Mouse (Mus musculus) midbrain, embryonic 13.5 days (tissue): Measurements from ENCODE around the gene Ap1m2. TPM values are rescaled to one million over a fixed set of nuclear protein-coding genes. Genes with fewer than 3 reads are reported as not detected.

ENCODE experiments used
- ATAC-seq: fragments of 200-750 bp; cut with Nextera tagmentation; 2 replicates; pipeline ENCODE4 v1.8.0; 2017; ENCODE audit warnings: mild to moderate bottlenecking, moderate TSS enrichment, moderate library complexity
- H3K27ac ChIP-seq: fragments of 300-500 bp; sonication (generic); 2 replicates; pipeline ENCODE4 v1.5.1; 2015; ENCODE audit warnings: inconsistent platforms, mild to moderate bottlenecking, moderate library complexity
- H3K27me3 ChIP-seq: fragments of 300-500 bp; sonication (generic); 2 replicates; pipeline ENCODE4 v1.6.1; 2015; ENCODE audit warnings: mild to moderate bottlenecking, inconsistent platforms
- H3K36me3 ChIP-seq: fragments of 300-500 bp; sonication (generic); 2 replicates; pipeline ENCODE4 v1.6.1; 2015; ENCODE audit warnings: mild to moderate bottlenecking, inconsistent platforms
- H3K4me1 ChIP-seq: fragments of 300-500 bp; sonication (generic); replicated peaks from 2 replicates; pipeline ENCODE4 v1.6.1; 2015; ENCODE audit warnings: inconsistent platforms
- H3K4me2 ChIP-seq: fragments of 300-500 bp; sonication (generic); replicated peaks from 2 replicates; pipeline ENCODE4 v1.6.1; 2015; ENCODE audit warnings: moderate library complexity, mild to moderate bottlenecking, inconsistent platforms
- H3K4me3 ChIP-seq: fragments of 300-500 bp; sonication (generic); replicated peaks from 2 replicates; pipeline ENCODE4 v1.5.1; 2015; ENCODE audit warnings: mild to moderate bottlenecking, inconsistent platforms
- H3K9ac ChIP-seq: fragments of 300-500 bp; sonication (generic); replicated peaks from 2 replicates; pipeline ENCODE4 v1.6.1; 2015; ENCODE audit warnings: mild to moderate bottlenecking, inconsistent platforms
- H3K9me3 ChIP-seq: fragments of 300-500 bp; sonication (generic); 2 replicates; pipeline ENCODE4 v1.6.1; 2016; ENCODE audit warnings: mild to moderate bottlenecking, inconsistent platforms
- WGBS: fragments of 180-500 bp; shearing (Covaris S2); methylation state at CpG from one replicate; pipeline ENCODE4 v1.1.7; 2015; 5-methylcytosine and 5-hydroxymethylcytosine counted together
- polyA plus RNA-seq: library from polyadenylated mRNA; unstranded; fragments of >200 nt; fragmentation: Nextera tagmentation; extraction: Ambion mirVana; gene quantifications from 2 replicates; pipeline ENCODE4 v1.2.1, GENCODE M21; 2015

Gene Ap1m2
- polyA plus RNA-seq, 1 experiment from 2014 or later = 0.23 TPM

GRCm38 (mm10) chr9:21336491-21336890 lies 24.4 kb upstream of the Ap1m2 start:
- Histone ChIP-seq H3K4me3 (no peak overlapping the region), H3K9me3 (no peaks in the 10 kb centered on the region), H3K4me2 (no peak overlapping the region), H3K9ac (no peak overlapping the region), H3K36me3 (peaks cover 8% of the 10 kb centered on the region; the same call in 1 of the 2 replicates), H3K4me1 (peaks cover 23% of the 10 kb centered on the region), H3K27ac (no peak overlapping the region), H3K27me3 (no peaks in the 10 kb centered on the region)
- no peak for ATAC-seq
- 85% methylated on average over 8 of the region's 8 CpGs for WGBS

DNA sequence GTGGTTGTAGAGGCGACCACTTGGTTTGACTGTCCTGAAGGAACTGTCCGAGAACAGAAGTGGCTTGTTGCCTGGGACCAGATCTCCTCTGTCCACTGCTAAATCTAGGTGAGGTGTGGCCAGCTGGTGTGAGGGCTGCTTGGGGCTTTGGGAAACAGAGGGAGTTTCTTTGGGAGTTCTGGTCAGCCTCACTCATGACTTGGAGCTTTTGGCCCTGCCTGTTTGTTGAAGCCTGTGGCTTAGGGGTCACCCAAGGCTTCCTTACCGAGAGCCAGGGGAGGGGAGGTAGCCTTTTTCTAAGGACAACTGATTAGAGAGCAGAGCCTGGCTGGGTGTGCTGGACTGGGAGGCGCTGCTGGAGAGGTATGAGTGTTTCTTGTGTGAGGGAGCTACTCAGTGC lies 23.3 kb upstream of the Ap1m2 start:
- H3K4me3 ChIP-seq = no peak overlapping the region
- H3K4me2 ChIP-seq = no peak overlapping the region
- H3K9ac ChIP-seq = no peak overlapping the region
- H3K9me3 ChIP-seq = no peaks in the 10 kb centered on the region
- 87% methylated on average over 4 of the region's 4 CpGs for WGBS
- H3K27ac ChIP-seq = no peak overlapping the region
- H3K27me3 ChIP-seq = no peaks in the 10 kb centered on the region
- ATAC-seq = no peak
- peaks cover 6% of the 10 kb centered on the region; the same call in 1 of the 2 replicates for H3K36me3 ChIP-seq
- peaks cover 23% of the 10 kb centered on the region for H3K4me1 ChIP-seq

DNA sequence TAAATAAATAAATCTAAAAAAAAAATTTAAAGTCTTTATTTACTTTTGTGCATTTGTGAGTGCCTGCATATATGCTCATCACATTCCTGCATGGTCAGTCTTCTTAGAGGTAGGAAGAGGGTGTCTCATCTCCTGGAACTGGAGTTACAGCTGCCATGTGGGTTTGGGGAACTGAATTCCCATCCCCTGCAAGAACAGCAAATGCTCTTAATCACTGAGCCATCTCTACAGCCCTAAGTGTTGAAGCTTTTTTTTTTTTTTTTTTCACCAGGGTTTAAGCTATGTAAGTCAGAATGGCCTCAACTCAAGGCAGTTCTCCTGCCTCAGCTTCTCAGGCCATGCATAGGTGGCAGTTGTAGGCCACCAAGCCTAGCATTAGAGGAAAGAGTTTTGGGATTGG lies 22.6 kb upstream of the Ap1m2 start:
- no peak overlapping the region for H3K9ac ChIP-seq
- ATAC-seq = no peak
- no peaks in the 10 kb centered on the region for H3K27me3 ChIP-seq
- H3K4me1 ChIP-seq = peaks cover 23% of the 10 kb centered on the region
- no peak overlapping the region for H3K27ac ChIP-seq
- H3K4me2 ChIP-seq = no peak overlapping the region
- H3K9me3 ChIP-seq = no peaks in the 10 kb centered on the region
- peaks cover 6% of the 10 kb centered on the region; the same call in 1 of the 2 replicates for H3K36me3 ChIP-seq
- H3K4me3 ChIP-seq = no peak overlapping the region

DNA sequence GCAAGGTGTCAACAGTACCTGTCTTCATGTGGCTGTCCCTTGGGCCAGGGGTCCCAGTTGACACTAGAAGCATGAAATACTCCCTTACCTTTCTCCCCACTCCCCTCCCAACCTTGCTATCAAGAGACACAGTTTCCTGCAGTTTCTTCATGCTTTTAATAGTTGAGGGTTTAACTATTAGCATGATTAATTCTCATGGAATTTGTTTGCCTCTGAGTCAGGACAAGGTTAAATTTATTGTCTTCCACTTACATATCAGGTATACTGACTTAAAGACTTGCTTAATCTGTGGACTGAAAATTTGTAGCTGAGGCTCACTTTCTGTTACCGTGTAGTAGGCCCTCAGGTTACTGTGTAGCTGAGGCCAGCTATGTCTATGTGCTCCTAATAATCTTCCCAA lies 21.4 kb upstream of the Ap1m2 start:
- ATAC-seq = no peak
- Histone ChIP-seq H3K4me2 (no peak overlapping the region), H3K27ac (no peak overlapping the region), H3K4me1 (peaks cover 23% of the 10 kb centered on the region), H3K4me3 (no peak overlapping the region), H3K9ac (no peak overlapping the region), H3K36me3 (peaks cover 4% of the 10 kb centered on the region; the same call in 1 of the 2 replicates), H3K27me3 (no peaks in the 10 kb centered on the region), H3K9me3 (no peaks in the 10 kb centered on the region)
- 95% methylated on average over 1 of the region's 1 CpGs for WGBS

- WGBS = 31% methylated on average over 9 of the region's 9 CpGs
- Histone ChIP-seq H3K4me3 (no peak overlapping the region), H3K9me3 (no peaks in the 10 kb centered on the region), H3K27me3 (no peaks in the 10 kb centered on the region), H3K4me2 (no peak overlapping the region), H3K9ac (peak overlapping the region; percentile 23; the same call in 1 of the 2 replicates), H3K4me1 (peaks cover 18% of the 10 kb centered on the region), H3K27ac (peak overlapping the region; percentile 19; the same call in 1 of the 2 replicates), H3K36me3 (peaks cover 4% of the 10 kb centered on the region; the same call in 1 of the 2 replicates)
- peak; percentile 57; the same call in 1 of the 2 replicates for ATAC-seq
These were observed 20.3 kb upstream of the Ap1m2 start for GRCm38 (mm10) chr9:21332161-21333061.

DNA sequence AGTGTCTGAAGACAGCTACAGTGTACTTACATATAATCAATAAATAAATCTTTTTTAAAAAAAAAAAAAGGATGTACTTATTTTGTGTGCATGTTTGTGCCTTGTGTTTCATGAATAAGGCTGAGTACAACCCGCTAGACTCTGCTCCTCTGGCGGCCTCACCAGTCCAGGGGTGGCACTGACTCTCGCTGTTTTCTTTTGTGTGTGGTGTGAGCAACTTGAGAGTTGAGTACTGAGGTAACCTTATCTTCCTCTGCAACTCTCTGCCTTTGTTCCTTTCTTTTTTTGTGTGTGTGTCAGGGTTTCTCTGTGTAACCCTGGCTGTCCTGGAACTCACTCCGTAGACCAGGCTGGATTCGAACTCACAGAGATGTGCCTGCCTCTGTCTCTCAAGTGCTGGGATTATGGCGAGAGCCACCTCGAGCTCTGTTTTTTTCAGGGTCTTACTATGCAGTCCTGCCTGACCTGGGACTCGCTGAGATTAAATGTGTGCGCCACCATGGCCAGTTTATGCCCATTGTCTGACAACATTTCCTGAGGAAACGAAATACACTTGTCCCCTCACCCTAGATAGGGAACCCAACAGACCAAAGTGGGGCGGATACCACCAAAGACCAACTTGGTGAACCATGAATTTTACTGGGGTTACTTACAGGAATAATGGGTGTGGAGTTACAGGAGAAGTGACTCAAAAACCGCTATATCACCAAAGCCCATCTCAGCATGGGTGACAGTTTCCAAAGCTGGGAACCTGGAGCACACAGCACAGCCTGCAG lies 19.4 kb upstream of the Ap1m2 start:
- 88% methylated on average over 12 of the region's 12 CpGs for WGBS
- no peaks in the 10 kb centered on the region for H3K27me3 ChIP-seq
- no peak overlapping the region for H3K4me2 ChIP-seq

GRCm38 (mm10) chr9:21329699-21330289 lies 17.7 kb upstream of the Ap1m2 start:
- H3K27ac ChIP-seq = no peak overlapping the region
- no peaks in the 10 kb centered on the region for H3K9me3 ChIP-seq
- no peak overlapping the region for H3K4me2 ChIP-seq
- ATAC-seq = no peak
- no peak overlapping the region for H3K9ac ChIP-seq
- H3K36me3 ChIP-seq = peaks cover 4% of the 10 kb centered on the region; the same call in 1 of the 2 replicates
- H3K4me3 ChIP-seq = no peak overlapping the region
- peaks cover 18% of the 10 kb centered on the region for H3K4me1 ChIP-seq
- H3K27me3 ChIP-seq = no peaks in the 10 kb centered on the region
- 89% methylated on average over 10 of the region's 10 CpGs for WGBS

More for the DNA sequence above, 19.4 kb upstream of the Ap1m2 start:
- peaks cover 4% of the 10 kb centered on the region; the same call in 1 of the 2 replicates for H3K36me3 ChIP-seq
- 0 out of 2 replicates have a peak overlapping the region, but pooled peaks have one; percentile 6 for H3K9ac ChIP-seq
- H3K9me3 ChIP-seq = no peaks in the 10 kb centered on the region
- 0 out of 2 replicates have a peak overlapping the region, but pooled peaks have one; percentile 7 for H3K27ac ChIP-seq
- no peak overlapping the region for H3K4me3 ChIP-seq
- no peak for ATAC-seq
- H3K4me1 ChIP-seq = peaks cover 18% of the 10 kb centered on the region

DNA sequence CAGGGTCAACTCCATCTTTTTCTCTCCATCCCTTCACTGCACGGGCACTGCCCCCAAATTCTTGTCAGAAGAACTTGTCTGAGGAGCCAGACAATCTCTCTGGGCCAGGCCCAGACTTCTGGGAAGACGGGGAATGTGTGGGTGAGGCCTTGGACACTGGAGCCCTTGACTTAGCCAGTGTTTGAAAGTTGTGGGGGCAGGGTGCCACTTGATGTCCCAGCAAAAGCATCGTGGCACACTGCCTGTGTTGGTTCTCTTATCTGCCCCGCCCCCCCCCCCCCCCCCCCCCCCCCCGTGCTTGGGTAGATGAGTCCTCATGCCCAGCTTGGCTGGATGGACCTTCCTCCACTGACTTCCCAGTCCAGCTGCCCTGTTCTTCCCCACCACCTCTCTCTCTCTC lies 16.9 kb upstream of the Ap1m2 start:
- H3K9ac ChIP-seq = no peak overlapping the region
- no peak for ATAC-seq
- no peaks in the 10 kb centered on the region for H3K9me3 ChIP-seq
- 75% methylated on average over 3 of the region's 5 CpGs for WGBS
- H3K4me2 ChIP-seq = no peak overlapping the region
- peaks cover 7% of the 10 kb centered on the region; the same call in 1 of the 2 replicates for H3K36me3 ChIP-seq
- peaks cover 18% of the 10 kb centered on the region for H3K4me1 ChIP-seq
- H3K4me3 ChIP-seq = no peak overlapping the region
- H3K27me3 ChIP-seq = no peaks in the 10 kb centered on the region
- H3K27ac ChIP-seq = no peak overlapping the region

- Histone ChIP-seq H3K9me3 (no peaks in the 10 kb centered on the region), H3K36me3 (peaks cover 7% of the 10 kb centered on the region; the same call in 1 of the 2 replicates), H3K27ac (no peak overlapping the region), H3K4me1 (peaks cover 22% of the 10 kb centered on the region), H3K4me3 (no peak overlapping the region), H3K27me3 (no peaks in the 10 kb centered on the region), H3K9ac (no peak overlapping the region), H3K4me2 (no peak overlapping the region)
- 84% methylated on average over 3 of the region's 3 CpGs for WGBS
- ATAC-seq = no peak
These were observed 15.9 kb upstream of the Ap1m2 start for GRCm38 (mm10) chr9:21328041-21328440.

DNA sequence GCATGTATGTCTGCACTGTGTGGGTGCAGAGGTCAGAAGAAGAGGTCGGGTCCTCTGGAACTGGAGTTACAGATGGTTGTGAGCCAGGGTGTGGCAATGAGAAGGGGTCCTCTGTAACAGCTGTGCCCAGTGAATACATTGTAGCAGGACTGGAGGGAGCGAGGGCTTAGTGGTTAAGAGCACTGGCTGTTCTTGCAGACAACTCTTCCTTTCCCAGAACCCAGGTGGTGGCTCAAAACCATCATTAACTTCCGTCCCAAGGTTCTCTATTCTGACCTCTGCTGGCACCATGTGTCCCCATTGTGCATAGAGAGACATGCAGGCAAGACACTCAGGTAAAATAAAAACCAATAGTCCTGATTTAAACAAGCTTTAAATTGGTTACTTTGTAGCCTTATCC lies 15.4 kb upstream of the Ap1m2 start:
- no peak overlapping the region for H3K9ac ChIP-seq
- H3K4me2 ChIP-seq = no peak overlapping the region
- no peak for ATAC-seq
- peaks cover 7% of the 10 kb centered on the region; the same call in 1 of the 2 replicates for H3K36me3 ChIP-seq
- WGBS = 80% methylated on average over 3 of the region's 3 CpGs
- no peak overlapping the region for H3K27ac ChIP-seq
- H3K9me3 ChIP-seq = no peaks in the 10 kb centered on the region
- no peak overlapping the region for H3K4me3 ChIP-seq
- peaks cover 18% of the 10 kb centered on the region for H3K4me1 ChIP-seq
- H3K27me3 ChIP-seq = no peaks in the 10 kb centered on the region

DNA sequence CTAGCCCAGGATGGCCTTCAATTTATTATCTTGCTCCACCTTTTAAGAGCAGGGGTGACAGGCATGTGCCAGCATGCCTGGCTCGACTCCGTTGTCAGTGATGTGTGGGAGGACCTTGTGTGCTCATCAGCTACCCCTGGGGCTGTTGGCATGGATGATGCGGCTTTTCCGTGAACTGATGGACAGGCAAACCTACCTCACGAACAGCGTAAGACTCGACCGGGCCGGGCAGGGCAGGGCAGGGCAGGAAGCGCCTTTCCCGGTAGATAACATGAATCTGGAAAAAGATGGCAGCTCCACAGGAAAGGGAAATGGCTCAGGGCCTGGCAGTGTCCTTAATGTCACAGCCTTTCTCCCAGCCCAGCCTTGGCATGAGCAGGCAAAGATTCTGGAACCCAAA lies 12.1 kb upstream of the Ap1m2 start:
- H3K27me3 ChIP-seq = no peaks in the 10 kb centered on the region
- WGBS = 95% methylated on average over 11 of the region's 11 CpGs
- H3K27ac ChIP-seq = no peak overlapping the region
- 0 out of 2 replicates have a peak, but pooled peaks cover 3% of the 10 kb centered on the region for H3K36me3 ChIP-seq
- H3K9ac ChIP-seq = no peak overlapping the region
- H3K4me2 ChIP-seq = no peak overlapping the region
- H3K9me3 ChIP-seq = no peaks in the 10 kb centered on the region
- H3K4me1 ChIP-seq = peaks cover 24% of the 10 kb centered on the region
- ATAC-seq = no peak
- H3K4me3 ChIP-seq = no peak overlapping the region
